Mouse (Mus musculus): Measurements from ENCODE around the gene Tmpo.

The Tmpo gene

GRCm38 (mm10) chr10:91180761-91181460, at the start of gene Tmpo:
Gene Tmpo, minus strand, starts transcription at chr10:91181315.
- no peak for DNase-seq (ENCODE audit: low spot score in 2 of 2)

GRCm38 (mm10) chr10:91230400-91230799, 49.3 kb upstream of the Tmpo start:
- DNase-seq (ENCODE audit: low spot score in 2 of 2) = no peak

- no peak for DNase-seq (ENCODE audit: low spot score in 2 of 2)
These were observed 48.4 kb upstream of the Tmpo start for GRCm38 (mm10) chr10:91229518-91229961.

DNA sequence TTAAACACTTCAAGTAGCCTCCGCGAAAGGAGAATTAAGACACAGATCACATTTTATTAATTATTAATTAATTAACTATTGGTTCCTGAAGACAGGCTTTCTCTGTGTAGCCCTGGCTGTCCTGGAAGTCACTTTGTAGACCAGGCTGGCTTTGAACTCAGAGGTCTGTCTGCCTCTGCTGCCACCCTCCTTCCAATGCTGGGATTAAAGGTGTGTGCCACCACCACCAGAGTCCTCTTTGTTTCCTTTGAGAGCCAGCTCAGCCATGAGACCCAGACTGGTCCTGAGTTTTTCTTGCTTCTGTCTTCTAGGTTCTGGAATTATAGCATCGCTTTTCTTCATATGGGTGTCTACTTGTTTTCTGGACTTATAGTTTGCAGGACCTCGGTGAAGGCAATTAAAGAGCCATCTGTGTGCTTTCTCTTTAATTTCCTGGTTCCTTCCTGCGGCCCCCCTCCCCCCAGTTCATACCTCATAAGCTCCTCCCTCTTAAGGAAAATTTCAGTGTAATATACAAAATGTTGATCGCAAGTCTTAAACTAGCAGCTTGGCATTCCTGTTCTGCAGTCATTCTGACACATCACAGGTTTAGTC, 47.9 kb upstream of the Tmpo start:
- no peak for DNase-seq (ENCODE audit: low spot score in 2 of 2)

DNA sequence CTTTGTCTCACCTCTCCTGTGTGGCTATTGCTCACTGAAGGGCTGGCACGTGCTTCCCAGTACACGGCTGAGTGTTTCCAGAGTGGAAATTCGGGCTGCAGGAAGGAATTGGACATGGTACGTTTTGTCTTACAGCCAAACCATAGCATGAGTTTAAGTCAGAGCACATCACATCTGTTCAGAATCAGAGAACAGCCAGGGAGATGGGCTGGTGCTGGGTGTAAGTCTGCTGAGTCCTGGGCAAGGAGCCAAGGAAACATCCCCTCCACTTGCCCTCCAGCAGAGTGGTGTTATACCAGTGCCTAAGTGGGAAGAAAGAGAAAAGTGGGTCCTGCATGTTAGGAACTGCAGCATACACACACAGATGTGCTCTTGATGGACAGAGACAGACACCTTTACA, 45.9 kb upstream of the Tmpo start:
- no peak for DNase-seq (ENCODE audit: low spot score in 2 of 2)

- DNase-seq (ENCODE audit: low spot score in 2 of 2) = no peak
These were observed 41.5 kb upstream of the Tmpo start for GRCm38 (mm10) chr10:91222398-91223236.

DNA sequence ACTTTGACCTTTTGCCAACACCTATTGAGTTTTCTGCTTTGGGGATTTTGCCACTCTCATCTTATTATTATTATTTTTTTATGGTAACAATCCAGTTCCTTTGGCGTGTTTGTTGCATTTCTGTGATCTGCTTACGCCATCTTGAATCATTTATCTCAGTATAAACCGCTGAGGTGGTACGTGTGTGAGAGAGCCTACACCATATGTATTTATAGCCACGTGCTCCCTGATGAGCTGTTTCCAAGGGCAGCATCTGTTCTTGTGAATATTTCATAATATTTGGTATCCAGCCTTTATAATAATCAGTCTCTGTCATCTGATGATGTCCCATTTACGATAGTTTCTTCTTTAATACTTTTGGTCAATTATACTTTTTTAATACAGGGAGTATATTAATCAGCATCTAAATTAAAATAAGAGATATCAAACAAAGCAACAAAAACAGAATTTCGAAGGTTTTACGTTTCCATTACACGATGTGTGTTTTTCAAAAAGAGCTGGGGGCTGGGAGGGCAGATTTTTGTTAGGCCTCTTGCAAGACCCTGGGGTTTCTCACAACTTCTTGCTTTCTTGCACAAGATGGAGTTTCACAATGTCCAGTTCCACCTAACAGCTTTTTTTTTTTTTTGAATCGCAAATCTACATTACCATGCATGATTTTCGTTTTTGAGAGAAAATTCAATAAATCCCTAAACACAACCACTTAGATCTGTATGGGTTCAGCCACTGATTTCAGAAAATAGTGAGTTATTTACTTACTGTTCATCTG, 28.0 kb upstream of the Tmpo start:
- DNase-seq (ENCODE audit: low spot score in 2 of 2) = no peak

DNA sequence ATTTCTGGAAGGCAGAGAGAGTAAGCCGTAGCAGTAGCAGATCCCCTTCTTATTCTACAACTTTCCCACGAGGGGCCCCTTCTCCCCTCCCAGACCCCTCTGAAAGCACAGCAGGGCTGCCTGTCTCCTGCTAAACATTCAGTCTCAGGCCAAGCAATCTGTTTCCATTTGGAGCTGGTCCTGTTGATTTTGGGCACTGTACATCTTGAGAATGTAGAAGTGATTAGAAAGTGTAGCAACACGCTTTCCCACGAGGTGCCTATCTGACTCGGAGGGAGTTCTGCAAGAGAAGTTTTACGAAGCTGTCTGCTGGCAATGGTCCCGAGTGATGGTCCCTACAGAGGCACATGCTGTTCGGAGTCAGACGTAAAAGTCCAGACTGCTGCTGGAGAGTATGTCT, 27.3 kb upstream of the Tmpo start:
- DNase-seq (ENCODE audit: low spot score in 2 of 2) = no peak

GRCm38 (mm10) chr10:91207275-91207674, 26.2 kb upstream of the Tmpo start:
- DNase-seq (ENCODE audit: low spot score in 2 of 2) = no peak

DNA sequence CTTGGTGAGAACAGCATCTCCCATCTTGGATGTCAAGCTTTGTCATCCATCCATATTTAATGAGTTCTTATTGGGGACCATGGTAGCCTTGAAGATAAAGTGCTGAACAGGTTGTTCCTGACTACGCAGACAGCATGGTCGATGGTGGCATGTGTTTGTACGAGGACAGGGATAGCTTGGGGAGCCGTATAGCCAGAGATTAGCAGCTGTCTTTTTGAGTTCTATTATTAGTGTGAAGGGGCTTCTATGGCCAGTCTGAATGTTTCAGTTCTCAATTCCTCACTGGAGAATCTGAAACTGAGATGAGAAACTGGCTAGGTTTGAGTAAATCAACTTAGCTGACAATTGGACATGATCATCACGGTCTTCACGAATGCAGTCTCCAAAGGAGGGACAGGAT, 24.5 kb upstream of the Tmpo start:
- no peak for DNase-seq (ENCODE audit: low spot score in 2 of 2)

DNA sequence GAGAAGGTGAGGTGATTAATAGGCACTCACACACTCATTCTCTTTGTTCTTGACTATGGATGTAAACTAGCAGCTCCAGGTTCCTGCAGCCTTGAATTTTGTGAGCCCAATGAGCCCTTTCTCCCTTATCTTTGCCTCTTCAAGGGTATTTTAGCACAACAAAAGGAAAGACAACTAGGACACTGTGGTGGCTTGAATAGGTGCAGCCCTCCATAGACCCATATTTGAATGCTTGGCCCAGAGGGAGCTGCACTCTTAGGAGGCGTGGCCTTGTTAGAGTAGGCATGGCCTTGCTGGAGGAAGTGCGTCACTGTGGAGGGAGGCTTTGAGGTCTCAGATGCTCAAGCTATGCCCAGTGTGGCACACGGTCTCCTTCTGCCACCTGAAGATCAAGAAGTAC, 19.5 kb upstream of the Tmpo start:
- DNase-seq (ENCODE audit: low spot score in 2 of 2) = no peak

GRCm38 (mm10) chr10:91199238-91199780, 18.2 kb upstream of the Tmpo start:
- no peak for DNase-seq (ENCODE audit: low spot score in 2 of 2)

DNA sequence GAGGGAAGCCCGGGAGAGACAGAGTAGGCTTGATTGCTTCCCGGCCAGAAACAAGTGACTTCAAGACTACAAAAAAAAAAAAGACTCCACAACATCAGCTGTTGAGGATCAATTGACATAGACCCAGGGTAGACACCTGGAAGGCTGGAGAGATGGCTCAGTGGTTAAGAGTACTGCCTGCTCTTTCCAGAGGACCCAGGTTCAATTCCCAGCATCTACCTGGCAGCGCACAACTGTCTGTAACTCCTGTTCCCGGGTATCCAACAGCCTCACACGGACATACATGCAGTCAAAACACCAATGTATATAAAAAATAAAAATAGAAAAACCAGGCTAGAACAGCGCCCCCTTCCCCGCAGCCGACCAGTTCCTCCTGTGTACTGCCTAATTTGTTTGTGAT, 16.6 kb upstream of the Tmpo start:
- DNase-seq (ENCODE audit: low spot score in 2 of 2) = no peak

DNA sequence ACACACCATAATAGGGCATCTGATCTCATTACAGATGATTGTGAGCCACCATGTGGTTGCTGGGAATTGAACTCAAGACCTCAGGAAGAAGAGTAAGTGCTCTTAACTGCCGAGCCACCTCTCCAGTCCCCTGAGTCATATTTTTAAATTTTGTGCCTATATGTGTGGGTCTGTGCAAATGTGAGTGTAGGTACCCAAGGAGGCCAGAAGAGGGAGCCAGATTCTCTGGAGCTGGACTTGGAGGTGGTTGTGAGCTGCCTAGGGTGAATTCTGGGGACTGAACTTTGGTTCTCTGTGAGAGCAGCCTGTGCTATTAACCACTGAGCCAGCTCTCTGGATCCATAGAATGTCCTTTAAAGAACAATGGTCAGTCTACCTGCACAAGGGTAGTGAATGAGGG, 15.7 kb upstream of the Tmpo start:
- DNase-seq (ENCODE audit: low spot score in 2 of 2) = no peak

DNA sequence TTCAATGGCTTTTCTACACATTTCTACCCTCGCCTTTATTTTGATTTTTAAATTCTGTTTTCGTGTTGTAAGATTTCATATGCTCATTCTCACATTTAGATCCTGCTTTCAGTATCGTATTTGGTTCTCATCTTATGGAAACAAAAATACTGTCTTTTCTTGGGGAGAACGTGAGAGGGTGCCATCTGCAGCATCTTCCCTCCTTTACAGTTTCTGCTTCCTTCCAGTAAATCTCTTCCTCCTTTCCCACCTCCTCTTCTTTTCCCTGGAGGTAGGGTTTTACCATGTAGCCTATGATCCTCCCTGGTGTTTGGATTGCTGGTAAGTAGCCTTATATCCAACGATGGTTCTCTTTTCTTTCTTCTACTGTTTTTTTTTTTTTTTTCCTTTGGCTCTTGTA, 14.6 kb upstream of the Tmpo start:
- DNase-seq (ENCODE audit: low spot score in 2 of 2) = no peak

GRCm38 (mm10) chr10:91195091-91195490, 14.0 kb upstream of the Tmpo start:
- peak in 1 of 2 experiments; percentile 33 for DNase-seq (ENCODE audit: low spot score in 2 of 2)

DNA sequence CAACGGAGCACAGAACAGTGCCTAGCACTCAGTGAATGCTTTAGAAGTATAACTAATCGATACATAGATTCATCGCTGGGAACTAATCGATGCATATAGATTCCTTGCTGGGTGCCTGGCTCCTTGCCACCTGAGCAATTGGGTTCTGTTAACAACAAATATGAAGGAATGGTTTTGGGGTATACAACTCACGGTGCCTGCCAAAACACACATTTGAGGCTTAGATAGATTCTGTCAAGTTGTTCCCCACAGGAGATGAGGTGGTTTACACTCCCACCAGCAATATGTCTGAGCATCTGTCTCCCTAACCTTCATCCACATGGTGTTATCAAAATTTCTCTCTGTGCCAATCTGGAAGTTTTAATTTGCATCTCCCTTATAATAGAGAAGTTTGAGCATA, 10.7 kb upstream of the Tmpo start:
- no peak for DNase-seq (ENCODE audit: low spot score in 2 of 2)

DNA sequence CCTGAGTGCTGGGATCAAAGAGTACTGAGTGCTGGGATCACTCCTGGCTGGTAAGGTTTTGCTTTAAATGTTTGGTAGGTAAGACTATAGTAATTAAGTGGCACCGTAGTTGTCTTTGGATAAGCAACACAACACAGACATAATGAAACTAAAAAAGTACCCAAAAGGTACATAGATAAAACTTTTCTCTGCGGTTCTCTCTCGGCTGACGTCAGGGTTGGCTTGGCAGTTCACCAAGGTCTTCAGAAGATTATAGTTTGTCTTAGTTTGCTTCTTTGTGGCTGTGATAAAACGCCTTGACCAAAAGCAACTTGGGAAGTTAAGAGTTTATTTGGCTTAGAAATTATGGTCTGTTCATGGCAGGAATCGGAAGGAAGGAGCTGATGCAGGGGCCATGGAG, 8.4 kb upstream of the Tmpo start:
- no peak for DNase-seq (ENCODE audit: low spot score in 2 of 2)

- no peak for DNase-seq (ENCODE audit: low spot score in 2 of 2)
These were observed 7.7 kb upstream of the Tmpo start for GRCm38 (mm10) chr10:91188684-91189287.

DNA sequence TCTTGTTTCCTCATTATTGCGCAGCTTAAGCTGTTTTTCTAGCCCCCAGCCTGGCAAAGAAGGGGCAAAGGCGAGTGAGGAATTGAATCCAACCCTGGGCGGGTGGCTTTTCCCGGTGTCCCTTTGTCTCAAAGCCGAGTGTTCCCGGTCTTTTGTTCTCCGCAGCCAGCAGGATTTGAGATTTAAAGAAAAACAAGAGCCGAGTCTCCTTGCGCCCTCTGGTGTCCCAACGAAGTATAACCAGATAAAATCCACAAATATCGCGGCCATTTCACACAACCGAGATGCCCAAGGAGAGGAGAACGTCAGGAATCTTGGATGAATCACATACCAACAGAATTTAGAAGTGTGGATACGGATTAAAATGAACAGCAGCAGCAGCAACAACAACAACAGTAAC, 6.8 kb upstream of the Tmpo start:
- DNase-seq (ENCODE audit: low spot score in 2 of 2) = peak; percentile 74 to 87

GRCm38 (mm10) chr10:91187349-91187748, 6.2 kb upstream of the Tmpo start:
- no peak for DNase-seq (ENCODE audit: low spot score in 2 of 2)
